Mouse (Mus musculus) kidney, adult 8-10 months (tissue): ENCODE measurements around the gene Pip4k2a.

Source experiments
- DNase-seq, 2 experiments: peaks; one replicate each; pipeline ENCODE4 v3.0.0; 2022

Pip4k2a gene

DNA sequence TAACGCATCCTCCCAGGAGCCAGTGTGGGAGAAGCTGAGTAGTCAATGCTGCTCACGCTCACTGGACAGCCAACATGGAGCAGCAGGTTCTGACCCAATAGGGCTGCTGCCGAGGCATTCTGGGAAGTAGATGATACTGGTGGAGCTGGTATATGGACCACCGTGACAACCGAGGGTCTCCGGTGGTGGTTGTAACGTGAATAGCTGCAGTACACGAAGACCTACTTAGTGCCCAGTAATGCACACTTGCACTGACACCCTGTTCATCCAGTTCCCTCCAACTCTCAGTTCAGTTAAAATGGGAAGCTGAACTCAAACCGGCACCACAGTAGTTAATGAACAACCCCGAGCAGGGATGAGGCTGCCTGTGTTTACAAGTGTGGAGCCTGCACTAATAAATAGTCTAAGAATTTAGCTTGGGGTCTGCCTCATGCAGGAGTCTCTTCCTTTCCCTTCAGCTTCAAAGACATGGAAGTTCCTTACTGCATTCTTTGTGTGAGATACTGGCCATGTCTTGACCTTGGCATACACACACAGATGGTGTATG is 105.9 kb downstream of the Pip4k2a start:
- no peak for DNase-seq

- DNase-seq = no peak
Observed at GRCm38 (mm10) chr2:18890227-18891001, 107.5 kb downstream of the Pip4k2a start.

DNA sequence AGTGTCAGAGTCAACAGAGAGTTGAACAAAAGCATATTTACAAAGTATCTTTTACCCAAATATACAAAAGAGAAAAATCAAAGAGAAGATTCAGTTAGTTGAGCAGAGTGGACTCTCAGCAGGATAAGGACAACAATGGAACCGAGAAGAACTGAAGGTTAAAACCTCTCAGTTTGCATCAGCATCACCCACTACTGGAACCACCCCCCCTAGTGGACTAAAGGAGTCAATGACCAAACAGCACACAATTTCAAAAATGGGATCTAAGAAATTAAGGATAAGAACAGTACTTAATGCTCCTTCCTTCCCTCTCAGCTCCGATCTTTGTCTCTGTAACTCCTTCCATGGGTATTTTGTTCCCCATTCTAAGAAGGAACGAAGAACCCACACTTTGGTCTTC is 113.6 kb downstream of the Pip4k2a start:
- DNase-seq = no peak

- no peak for DNase-seq
Observed at GRCm38 (mm10) chr2:18874626-18875025, 123.3 kb downstream of the Pip4k2a start.

GRCm38 (mm10) chr2:18874063-18874462 is 123.9 kb downstream of the Pip4k2a start:
- DNase-seq = no peak

DNA sequence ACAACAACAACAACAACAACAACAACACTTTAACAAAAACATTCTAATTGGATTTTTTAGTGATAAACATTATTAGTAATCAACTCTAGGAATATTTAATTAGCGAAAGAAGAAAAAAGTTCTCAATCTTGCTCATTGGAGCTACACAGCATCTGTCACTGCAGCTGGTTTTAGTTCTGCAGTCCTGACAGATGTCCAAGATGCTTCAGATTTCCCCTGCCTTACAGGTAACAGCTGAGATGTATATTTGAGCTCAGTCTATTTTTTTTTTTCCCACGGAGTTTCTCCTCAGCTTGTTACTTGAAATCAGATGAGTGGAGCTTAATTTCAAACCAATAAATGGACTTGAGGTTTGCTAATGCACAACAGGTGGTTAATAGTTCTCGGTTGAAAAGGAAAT is 124.5 kb downstream of the Pip4k2a start:
- no peak for DNase-seq

- peak; percentile 41 to 79 for DNase-seq
Observed at GRCm38 (mm10) chr2:18872797-18873196, 125.1 kb downstream of the Pip4k2a start.

- DNase-seq = no peak
Observed at GRCm38 (mm10) chr2:18871087-18871486, 126.8 kb downstream of the Pip4k2a start.

DNA sequence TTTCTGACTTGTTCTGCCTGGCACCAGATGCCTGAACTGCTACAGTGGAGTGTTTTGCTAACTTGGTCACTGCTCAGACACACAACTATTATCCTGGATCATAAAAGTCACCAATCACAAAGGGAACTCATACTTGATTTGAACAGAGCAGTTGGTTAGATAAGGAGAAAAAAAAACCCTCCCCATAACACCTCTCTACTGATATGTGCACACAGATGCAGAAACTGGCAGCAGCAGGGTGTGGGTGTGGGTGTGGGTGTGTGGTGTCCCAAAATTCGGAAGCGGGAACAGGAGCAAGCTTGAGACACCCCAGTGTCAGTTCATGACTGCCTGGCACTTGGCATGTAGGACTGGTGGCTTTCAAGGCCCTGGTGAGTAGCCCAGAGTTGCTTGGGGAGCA is 130.9 kb downstream of the Pip4k2a start:
- DNase-seq = no peak

- DNase-seq = no peak
Observed at GRCm38 (mm10) chr2:18864719-18865118, 133.2 kb downstream of the Pip4k2a start.

GRCm38 (mm10) chr2:18861607-18862158 is 136.2 kb downstream of the Pip4k2a start:
- no peak for DNase-seq

DNA sequence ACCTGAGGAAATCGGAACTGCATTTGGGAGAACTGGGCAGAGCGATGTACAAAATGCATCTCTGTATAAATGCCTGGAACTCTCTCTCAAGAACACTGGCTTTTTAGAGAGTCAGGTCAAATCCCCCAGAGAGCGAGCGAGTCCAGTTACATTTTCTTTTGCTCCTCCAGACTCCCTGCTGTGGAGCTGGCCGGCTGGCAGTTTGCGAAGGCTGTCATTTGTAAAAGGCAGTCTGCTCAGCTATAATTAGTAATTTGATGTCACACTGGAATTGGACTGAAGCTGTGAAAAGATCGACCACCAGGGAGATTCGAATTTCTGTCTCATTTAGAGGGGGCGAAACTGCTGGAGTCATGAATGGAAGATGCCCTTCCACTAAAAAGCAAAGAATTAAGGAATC is 137.2 kb downstream of the Pip4k2a start:
- DNase-seq = no peak

- no peak for DNase-seq
Observed at GRCm38 (mm10) chr2:18857952-18858351, 140.0 kb downstream of the Pip4k2a start.

DNA sequence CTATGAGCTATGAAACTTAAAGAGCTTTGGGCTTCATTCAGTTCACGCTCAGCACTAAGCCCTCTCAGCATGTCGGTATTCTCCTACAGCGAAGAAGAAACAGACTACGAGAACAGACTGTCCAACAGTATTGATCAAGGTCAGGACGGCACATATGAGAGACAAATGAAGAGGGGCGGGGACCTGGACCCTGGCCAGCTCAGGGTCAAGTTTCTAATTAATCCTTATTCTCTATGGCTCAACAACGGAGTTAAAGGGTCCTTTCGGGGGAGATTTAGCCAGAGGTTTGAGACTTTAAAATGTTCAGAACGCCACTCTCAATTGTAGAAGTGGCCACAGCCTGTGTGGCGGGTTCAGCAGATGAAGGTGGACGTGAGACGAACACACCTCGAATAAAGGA is 141.5 kb downstream of the Pip4k2a start:
- DNase-seq = no peak

GRCm38 (mm10) chr2:18855246-18855645 is 142.7 kb downstream of the Pip4k2a start:
- no peak for DNase-seq

DNA sequence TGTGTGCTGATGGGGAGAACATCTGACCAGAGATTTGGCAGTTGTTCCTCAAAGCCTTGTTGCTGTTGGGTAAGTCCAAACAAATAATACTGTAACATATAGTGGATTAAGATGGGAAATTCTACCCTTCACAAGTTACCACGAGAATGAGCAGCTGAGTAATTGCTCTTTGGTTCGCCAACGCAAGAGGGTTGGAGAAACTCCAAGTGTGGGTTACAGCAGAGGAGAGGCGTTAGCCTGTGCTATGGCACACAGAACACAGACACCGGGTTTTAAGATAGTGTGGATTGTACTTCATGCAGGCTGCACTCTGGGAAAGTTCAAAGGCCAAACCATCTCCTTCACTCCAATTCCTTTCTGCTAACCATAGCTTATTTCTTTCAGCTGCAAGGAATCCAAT is 144.6 kb downstream of the Pip4k2a start:
- DNase-seq = no peak

- no peak for DNase-seq
Observed at GRCm38 (mm10) chr2:18850657-18851056, 147.3 kb downstream of the Pip4k2a start.

- DNase-seq = no peak
Observed at GRCm38 (mm10) chr2:18848074-18848629, 149.8 kb downstream of the Pip4k2a start.

DNA sequence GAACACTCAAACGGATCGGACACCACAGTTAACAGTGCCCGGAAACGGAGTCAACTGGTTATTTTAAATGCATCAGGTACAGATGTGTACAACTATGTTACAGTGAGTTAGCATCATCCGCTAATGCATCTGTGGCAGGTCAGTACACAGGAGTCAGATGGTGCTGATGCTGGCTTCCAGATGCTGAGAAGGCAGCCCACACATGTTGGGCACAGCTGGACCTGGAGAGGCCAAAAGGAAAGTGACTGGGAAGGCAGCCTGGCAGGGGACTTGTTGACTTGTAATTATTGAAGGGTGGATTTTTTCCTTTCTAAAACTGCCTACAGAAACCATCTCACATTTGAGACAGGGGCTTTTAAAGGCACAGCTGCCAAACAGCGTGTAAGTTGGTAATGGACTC is 155.4 kb downstream of the Pip4k2a start:
- no peak for DNase-seq

DNA sequence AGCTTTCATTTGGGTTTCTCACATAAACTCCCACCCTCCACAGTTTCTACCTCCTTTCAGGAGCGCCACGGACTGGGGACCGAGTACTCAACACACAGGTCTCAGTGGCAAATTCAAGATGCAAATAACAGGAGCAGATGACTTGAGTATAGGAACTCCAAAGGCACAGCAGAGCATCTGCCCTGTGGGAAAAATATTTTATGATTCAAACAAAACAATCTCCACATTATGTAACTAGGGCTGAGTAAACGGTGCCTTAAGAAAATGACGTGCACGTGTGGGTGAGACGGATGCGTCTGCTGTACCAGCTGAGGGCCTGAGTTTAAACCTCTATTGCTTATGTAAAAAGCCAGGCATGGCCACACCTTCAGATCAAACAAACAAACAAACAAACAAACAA is 156.9 kb downstream of the Pip4k2a start:
- no peak for DNase-seq

GRCm38 (mm10) chr2:18839532-18839931 is 158.4 kb downstream of the Pip4k2a start:
- DNase-seq = no peak

GRCm38 (mm10) chr2:18835266-18835908 is 162.5 kb downstream of the Pip4k2a start:
- DNase-seq = no peak

GRCm38 (mm10) chr2:18833024-18833590 is 164.8 kb downstream of the Pip4k2a start:
- no peak for DNase-seq
